Mouse (Mus musculus) spleen, adult 10 weeks (tissue): ENCODE data around the gene Zfp207. TPM values are rescaled to one million over a fixed set of nuclear protein-coding genes. Genes with fewer than 3 reads are reported as not detected.

ENCODE experiments used
- polyA plus RNA-seq: library from polyadenylated mRNA; stranded (reverse); fragments of 350-450 nt; fragmentation: Illumina TruSeq; extraction: RNeasy Lipid Tissue Mini Kit (QIAGEN cat#74804); gene quantifications from one replicate; pipeline ENCODE4 v1.2.3, GENCODE M21; 2015; ENCODE audit warnings: low replicate concordance; ENCODE audit not compliant: insufficient read depth

The Zfp207 gene
- 307 TPM for polyA plus RNA-seq

DNA sequence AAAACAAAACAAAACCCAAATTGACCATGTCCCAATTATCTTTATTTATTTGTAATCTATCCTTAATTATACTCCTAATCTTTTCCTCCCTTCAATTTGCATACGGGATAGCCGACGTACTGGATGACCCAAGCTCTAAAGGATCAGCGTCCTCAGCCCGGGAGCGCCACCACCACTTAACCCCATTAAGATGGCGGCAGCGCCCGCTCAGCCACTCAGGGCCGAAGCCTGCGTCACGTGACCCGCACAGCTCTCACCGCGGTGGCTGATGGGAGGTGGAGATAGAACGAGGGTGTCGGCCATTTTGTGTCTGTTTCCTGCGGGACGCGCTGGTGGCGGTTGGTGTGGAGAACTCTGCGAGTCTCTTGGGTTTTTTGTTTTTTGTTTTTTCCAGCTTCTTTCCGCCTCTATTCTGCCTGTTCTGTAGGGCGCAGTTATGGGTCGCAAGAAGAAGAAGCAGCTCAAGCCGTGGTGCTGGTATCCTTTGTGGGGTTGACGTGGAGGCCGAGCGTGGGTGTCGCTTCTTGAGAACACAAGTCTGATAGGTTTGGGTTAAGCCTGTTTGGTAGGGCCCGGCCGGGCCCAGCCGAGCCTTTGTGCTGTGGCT is at the start of gene Zfp207:
Gene Zfp207, plus strand, starts transcription at position 261 of the 607 bp plus-strand sequence.

DNA sequence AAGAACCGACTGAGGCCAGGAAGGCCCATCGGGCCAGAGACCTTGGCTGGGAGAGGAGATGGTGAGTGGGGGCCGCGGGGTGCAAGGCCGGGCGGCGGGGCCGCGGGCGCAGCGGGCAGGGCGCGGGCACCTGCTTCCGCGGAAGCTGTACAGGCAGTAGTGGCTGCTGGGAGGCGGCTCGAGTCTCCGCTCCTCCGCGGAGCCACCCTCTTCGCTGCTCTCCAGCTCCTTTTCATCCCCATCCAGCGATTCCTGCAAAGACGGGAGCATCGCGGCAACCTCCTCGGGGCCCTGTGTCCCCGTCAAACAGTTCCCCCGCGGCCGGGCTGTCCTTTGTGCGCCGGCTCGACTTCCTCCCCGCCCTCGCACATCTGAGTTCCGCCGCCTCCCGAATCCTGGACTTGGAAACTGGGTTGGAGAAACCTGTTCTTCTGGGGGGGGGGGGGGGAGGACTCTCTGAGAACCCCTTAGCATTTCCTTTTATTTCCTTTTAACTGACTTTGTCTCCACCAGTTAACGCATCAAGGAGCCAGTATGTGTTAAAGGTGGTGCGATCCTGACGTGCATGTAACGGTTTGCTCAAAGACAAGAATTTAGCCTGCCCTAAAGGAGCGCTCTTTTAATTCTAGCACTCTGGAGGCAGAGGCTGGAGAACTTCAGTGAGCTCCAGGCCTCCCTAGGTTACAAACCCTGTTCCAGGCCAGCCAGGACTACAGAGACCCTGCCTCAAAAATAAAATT is 5.2 kb upstream of the Zfp207 start, which contains the start of gene 5730455P16Rik:
Gene 5730455P16Rik, minus strand, starts transcription at position 323 of the 740 bp plus-strand sequence.

DNA sequence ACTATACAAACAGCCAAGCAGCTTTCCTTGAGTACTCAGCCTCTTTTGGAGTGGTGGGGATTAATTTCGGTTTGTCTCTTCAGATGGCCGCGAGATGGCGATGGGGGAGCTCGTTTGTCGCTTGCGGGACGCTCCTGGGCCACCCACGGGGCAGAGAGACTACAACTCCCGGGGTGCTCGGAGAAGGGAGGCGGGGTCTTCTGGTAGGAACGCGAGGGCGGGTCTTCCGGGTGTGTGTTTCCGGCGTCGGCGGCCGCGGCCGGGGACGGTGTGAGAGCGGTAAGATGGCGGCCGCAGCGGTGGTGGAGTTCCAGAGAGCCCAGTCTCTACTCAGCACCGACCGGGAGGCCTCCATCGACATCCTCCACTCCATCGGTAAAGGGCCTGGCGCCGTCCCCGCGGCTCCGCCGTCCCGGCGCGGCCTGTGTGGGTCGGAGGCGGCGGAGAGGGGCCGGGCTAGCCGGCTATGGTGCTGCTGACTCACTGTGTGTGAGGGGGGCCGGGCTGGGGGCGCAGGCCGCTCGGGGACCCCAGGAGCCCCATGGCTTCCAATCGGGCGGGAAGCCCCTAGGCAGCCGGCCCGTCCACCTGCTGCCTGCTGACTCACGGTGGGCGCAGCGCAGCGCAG is 45.4 kb downstream of the Zfp207 start, which contains the start of gene Psmd11:
Gene Psmd11, plus strand, starts transcription at position 235 of the 628 bp plus-strand sequence.

Other genes starting within 250 kb of the Zfp207 start
- gene Tefm, start 241.1 kb upstream of the Zfp207 start, polyA plus RNA-seq = 14.5 TPM
- 27.5 TPM for gene Adap2, start 229.2 kb upstream of the Zfp207 start, polyA plus RNA-seq
- 16.9 TPM for gene Rnf135, start 199.4 kb upstream of the Zfp207 start, polyA plus RNA-seq
- 51.7 TPM for gene Rhot1, start 174.3 kb upstream of the Zfp207 start, polyA plus RNA-seq
- 2.9 TPM for gene Rhbdl3, start 82.4 kb upstream of the Zfp207 start, polyA plus RNA-seq
- gene 5730455P16Rik, start 5.2 kb upstream of the Zfp207 start, polyA plus RNA-seq = 13.8 TPM
- gene Psmd11, start 45.3 kb downstream of the Zfp207 start, polyA plus RNA-seq = 101 TPM
- 2.7 TPM for gene Cdk5r1, start 93.7 kb downstream of the Zfp207 start, polyA plus RNA-seq